Mouse (Mus musculus) C2C12 (cell line): ENCODE measurements at regions not wholly inside any gene's neighbourhood (a gene's known extent, or its start where the extent isn't known, plus 50 kb on each side); places are given as distances from the start of the nearest gene placed in this dataset.

Source experiments
- H3K27me3 ChIP-seq: one replicate; pipeline ENCODE4 v1.6.1; 2011; ENCODE audit not compliant: control insufficient read depth, insufficient read depth, insufficient read length
- H3K36me3 ChIP-seq: one replicate; pipeline ENCODE4 v1.6.1; 2011; ENCODE audit not compliant: control insufficient read depth, insufficient read depth
- H3K4me3 ChIP-seq: one replicate; pipeline ENCODE4 v1.5.1; 2011; ENCODE audit warnings: mild to moderate bottlenecking, control low read depth; ENCODE audit not compliant: poor library complexity, insufficient read depth, severe bottlenecking
- H3K79me2 ChIP-seq: one replicate; pipeline ENCODE4 v1.6.1; 2011; ENCODE audit not compliant: control insufficient read depth, insufficient read depth
- H3K79me3 ChIP-seq: one replicate; pipeline ENCODE4 v1.6.1; 2011; ENCODE audit warnings: low read depth, control low read depth
- H3ac ChIP-seq: one replicate; pipeline ENCODE3; 2011; ENCODE audit warnings: low read depth; ENCODE audit not compliant: control insufficient read depth, insufficient read length
- CEBPB ChIP-seq: IDR thresholded peaks from one replicate; pipeline ENCODE4 v1.6.1; 2011; ENCODE audit warnings: low read depth, mild to moderate bottlenecking, control low read depth, moderate library complexity
- CTCF ChIP-seq: IDR thresholded peaks from one replicate; pipeline ENCODE4 v1.5.1; 2011; ENCODE audit not compliant: control insufficient read depth, insufficient read depth, insufficient read length
- FOSL1 ChIP-seq: IDR thresholded peaks from one replicate; pipeline ENCODE4 v1.8.0; 2011; ENCODE audit warnings: mild to moderate bottlenecking, low read length; ENCODE audit not compliant: poor library complexity, insufficient read depth, severe bottlenecking
- MAX ChIP-seq: IDR thresholded peaks from one replicate; pipeline ENCODE4 v1.6.1; 2011; ENCODE audit warnings: mild to moderate bottlenecking, control low read depth
- MYOD1 ChIP-seq: IDR thresholded peaks from one replicate; pipeline ENCODE4 v1.6.1; 2011; ENCODE audit warnings: low read depth; ENCODE audit not compliant: control insufficient read depth, insufficient read length
- MYOG ChIP-seq: IDR thresholded peaks from one replicate; pipeline ENCODE4 v1.6.1; 2011; ENCODE audit not compliant: control insufficient read depth, insufficient read length; ENCODE audit errors: extremely low read depth
- USF1 ChIP-seq: IDR thresholded peaks from one replicate; pipeline ENCODE4 v1.6.1; 2011; ENCODE audit warnings: low read depth, mild to moderate bottlenecking, control low read depth, moderate library complexity

GRCm38 (mm10) chr14:24886164-24886563, 399.2 kb downstream of the Rps24 start:
- no peak overlapping the region for H3K4me3 ChIP-seq

GRCm38 (mm10) chr14:24886896-24887421, 400.0 kb downstream of the Rps24 start:
- no peaks in the 10 kb centered on the region for H3K79me3 ChIP-seq
- no peak overlapping the region for H3ac ChIP-seq
- no peaks in the 10 kb centered on the region for H3K27me3 ChIP-seq
- TF ChIP-seq CTCF (no peak), MYOG (no peak), CEBPB (no peak), MYOD1 (no peak), MAX (no peak), FOSL1 (no peak), USF1 (no peak)
- H3K79me2 ChIP-seq = no peaks in the 10 kb centered on the region
- no peaks in the 10 kb centered on the region for H3K36me3 ChIP-seq
- H3K4me3 ChIP-seq = no peak overlapping the region

More at GRCm38 (mm10) chr14:24886164-24886563, 399.2 kb downstream of the Rps24 start:
- Histone ChIP-seq H3K36me3 (no peaks in the 10 kb centered on the region), H3K79me2 (no peaks in the 10 kb centered on the region), H3K79me3 (no peaks in the 10 kb centered on the region), H3ac (no peak overlapping the region), H3K27me3 (no peaks in the 10 kb centered on the region)
- TF ChIP-seq CTCF = no peak
- no peak for TF ChIP-seq MYOG
- TF ChIP-seq MYOD1 = no peak
- TF ChIP-seq CEBPB = no peak

- no peaks in the 10 kb centered on the region for H3K36me3 ChIP-seq
- no peak overlapping the region for H3ac ChIP-seq
- TF ChIP-seq CTCF (no peak), USF1 (no peak), CEBPB (no peak), MAX (no peak), MYOD1 (no peak), FOSL1 (no peak), MYOG (no peak)
- H3K79me3 ChIP-seq = no peaks in the 10 kb centered on the region
- H3K4me3 ChIP-seq = no peak overlapping the region
- H3K79me2 ChIP-seq = no peaks in the 10 kb centered on the region
- H3K27me3 ChIP-seq = peaks cover 5% of the 10 kb centered on the region
Measured at GRCm38 (mm10) chr14:24890856-24891255, 403.9 kb downstream of the Rps24 start.

- no peak for TF ChIP-seq MAX
- no peaks in the 10 kb centered on the region for H3K79me3 ChIP-seq
- H3K79me2 ChIP-seq = no peaks in the 10 kb centered on the region
- peaks cover 5% of the 10 kb centered on the region for H3K27me3 ChIP-seq
- H3K36me3 ChIP-seq = no peaks in the 10 kb centered on the region
- no peak overlapping the region for H3ac ChIP-seq
- H3K4me3 ChIP-seq = no peak overlapping the region
Measured at GRCm38 (mm10) chr14:24895196-24895595, 408.3 kb downstream of the Rps24 start.

- Histone ChIP-seq H3K36me3 (no peaks in the 10 kb centered on the region), H3K79me3 (no peaks in the 10 kb centered on the region), H3K79me2 (no peaks in the 10 kb centered on the region), H3K4me3 (no peak overlapping the region), H3ac (no peak overlapping the region), H3K27me3 (peaks cover 13% of the 10 kb centered on the region)
- TF ChIP-seq CEBPB = no peak
Measured at GRCm38 (mm10) chr14:24896681-24897080, 409.8 kb downstream of the Rps24 start.

- peaks cover 14% of the 10 kb centered on the region for H3K27me3 ChIP-seq
- no peaks in the 10 kb centered on the region for H3K79me2 ChIP-seq
- no peaks in the 10 kb centered on the region for H3K36me3 ChIP-seq
- no peaks in the 10 kb centered on the region for H3K79me3 ChIP-seq
- H3ac ChIP-seq = no peak overlapping the region
- TF ChIP-seq USF1 (no peak), CEBPB (no peak), MAX (no peak), FOSL1 (no peak), CTCF (no peak), MYOG (no peak), MYOD1 (no peak)
- no peak overlapping the region for H3K4me3 ChIP-seq
Measured at GRCm38 (mm10) chr14:24900501-24901179, 413.7 kb downstream of the Rps24 start.
